Mouse (Mus musculus) olfactory bulb, adult 2 months (tissue): ENCODE measurements around the gene Sik1. TPM values are rescaled to one million over a fixed set of nuclear protein-coding genes. Genes with fewer than 3 reads are reported as not detected.

ENCODE experiments used
- H3K27ac ChIP-seq: fragments of 200-500 bp; 2 replicates; pipeline ENCODE4 v1.5.1; 2012; ENCODE audit warnings: low read depth, low read length; ENCODE audit not compliant: insufficient read depth
- H3K4me1 ChIP-seq: fragments of 200-500 bp; 2 replicates; pipeline ENCODE4 v1.6.1; 2012; ENCODE audit warnings: low read length; ENCODE audit not compliant: control insufficient read depth, insufficient read depth
- H3K4me3 ChIP-seq: fragments of 200-500 bp; 2 replicates; pipeline ENCODE4 v1.5.1; 2012; ENCODE audit warnings: mild to moderate bottlenecking, low read depth, low read length, moderate library complexity; ENCODE audit not compliant: insufficient read depth
- CTCF ChIP-seq: fragments of 200-500 bp; IDR thresholded peaks from 2 replicates; pipeline ENCODE4 v1.5.1; 2012; ENCODE audit warnings: low read depth, mild to moderate bottlenecking, low read length, moderate library complexity; ENCODE audit not compliant: insufficient read depth
- POLR2A ChIP-seq: fragments of 200-500 bp; IDR thresholded peaks from 2 replicates; pipeline ENCODE4 v1.6.1; 2012; ENCODE audit warnings: mild to moderate bottlenecking, low read depth, low read length, moderate library complexity; ENCODE audit not compliant: insufficient read depth
- WGBS: fragments of 180-500 bp; shearing (Covaris S2); methylation state at CpG from one replicate; pipeline ENCODE4 v1.1.7; 2018; 5-methylcytosine and 5-hydroxymethylcytosine counted together
- polyA plus RNA-seq: library from polyadenylated mRNA; stranded (reverse); fragments of >200 nt; gene quantifications from 2 replicates; pipeline ENCODE4 v1.2.4, GENCODE M21; 2012; ENCODE audit warnings: low replicate concordance; ENCODE audit not compliant: missing spikeins, insufficient read depth, insufficient read length

Sik1 gene
- not detected in 2 replicates for polyA plus RNA-seq

GRCm38 (mm10) chr17:31855597-31856518 lies at the start of gene Sik1:
Sik1 (minus strand) TSS chr17:31855804.
- H3K4me1 ChIP-seq, result peaks cover 28% of the 10 kb centered on the region
- under 1% methylated on average over 92 of the region's 92 CpGs for WGBS
- H3K27ac ChIP-seq, result peak within 1 kb of the TSS; percentile 96
- TF ChIP-seq POLR2A (peak; percentile 41; the same call in 1 of the 2 replicates), CTCF (no peak; the same call in 1 of the 2 replicates)
- peak within 1 kb of the TSS; percentile 75 for H3K4me3 ChIP-seq

GRCm38 (mm10) chr17:31905201-31905790 lies 49.7 kb upstream of the Sik1 start:
- 0 out of 2 replicates have a peak overlapping the region, but pooled peaks have one; percentile 7 for H3K27ac ChIP-seq
- no peak overlapping the region for H3K4me3 ChIP-seq
- TF ChIP-seq CTCF (no peak), POLR2A (no peak)
- peaks cover 15% of the 10 kb centered on the region; the same call in 1 of the 2 replicates for H3K4me1 ChIP-seq
- WGBS, result 85% methylated on average over 9 of the region's 9 CpGs

GRCm38 (mm10) chr17:31904036-31904435 lies 48.4 kb upstream of the Sik1 start:
- peaks cover 15% of the 10 kb centered on the region; the same call in 1 of the 2 replicates for H3K4me1 ChIP-seq
- H3K4me3 ChIP-seq, result no peak overlapping the region
- WGBS, result 83% methylated on average over 7 of the region's 7 CpGs
- TF ChIP-seq POLR2A, result no peak
- no peak for TF ChIP-seq CTCF
- H3K27ac ChIP-seq, result no peak overlapping the region

- TF ChIP-seq POLR2A, result no peak
- TF ChIP-seq CTCF, result no peak
- WGBS, result 90% methylated on average over 3 of the region's 3 CpGs
- no peak overlapping the region for H3K27ac ChIP-seq
Observed at GRCm38 (mm10) chr17:31902630-31903198, 47.1 kb upstream of the Sik1 start.

GRCm38 (mm10) chr17:31901461-31902204 lies 46.0 kb upstream of the Sik1 start:
- Histone ChIP-seq H3K4me1 (peaks cover 15% of the 10 kb centered on the region; the same call in 1 of the 2 replicates), H3K4me3 (no peak overlapping the region)
- 73% methylated on average over 11 of the region's 11 CpGs for WGBS

More at GRCm38 (mm10) chr17:31902630-31903198, 47.1 kb upstream of the Sik1 start:
- no peak overlapping the region for H3K4me3 ChIP-seq
- peaks cover 15% of the 10 kb centered on the region; the same call in 1 of the 2 replicates for H3K4me1 ChIP-seq

GRCm38 (mm10) chr17:31898941-31899340 lies 43.3 kb upstream of the Sik1 start:
- H3K27ac ChIP-seq, result no peak overlapping the region
- 75% methylated on average over 5 of the region's 5 CpGs for WGBS
- TF ChIP-seq CTCF (no peak), POLR2A (no peak)
- no peak overlapping the region for H3K4me3 ChIP-seq
- H3K4me1 ChIP-seq, result peaks cover 9% of the 10 kb centered on the region; the same call in 1 of the 2 replicates

More at GRCm38 (mm10) chr17:31901461-31902204, 46.0 kb upstream of the Sik1 start:
- TF ChIP-seq POLR2A (no peak), CTCF (no peak)
- H3K27ac ChIP-seq, result no peak overlapping the region

GRCm38 (mm10) chr17:31897186-31897793 lies 41.7 kb upstream of the Sik1 start:
- no peak overlapping the region for H3K27ac ChIP-seq
- WGBS, result 84% methylated on average over 4 of the region's 4 CpGs
- no peak overlapping the region for H3K4me3 ChIP-seq
- no peak for TF ChIP-seq CTCF
- H3K4me1 ChIP-seq, result peaks cover 16% of the 10 kb centered on the region

GRCm38 (mm10) chr17:31896751-31897150 lies 41.1 kb upstream of the Sik1 start:
- no peak for TF ChIP-seq CTCF
- TF ChIP-seq POLR2A, result no peak
- Histone ChIP-seq H3K27ac (no peak overlapping the region), H3K4me3 (no peak overlapping the region), H3K4me1 (peaks cover 17% of the 10 kb centered on the region)
- 91% methylated on average over 3 of the region's 3 CpGs for WGBS
